In the genomic region with DNA sequence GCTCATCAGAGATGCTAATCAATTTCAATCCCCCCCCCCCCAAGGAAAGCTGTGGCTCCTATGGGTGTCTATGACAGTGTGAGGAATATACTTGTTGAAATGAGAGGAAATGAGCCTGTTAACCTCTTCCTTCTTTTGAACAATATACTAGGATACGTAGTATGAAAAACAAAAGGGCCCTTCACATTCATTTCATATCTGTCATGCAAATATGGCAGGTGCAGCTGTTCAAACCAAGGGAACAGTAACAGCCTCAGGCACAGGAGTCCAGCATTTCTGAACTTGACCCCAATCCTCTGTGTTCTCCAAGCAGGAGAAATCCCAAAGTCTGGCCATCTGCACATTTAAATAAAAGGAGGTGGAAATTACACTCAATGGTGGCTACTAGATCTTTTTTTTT, we compare ENCODE assay signal across 19 mouse cellular contexts.
"Had no signal": no experiment of that assay in that cellular context is flagged by ENCODE, and none has a peak within 500 bp of the region (broad histone marks: within the 10 kb centered on the region; RNA-seq: fewer than 3 reads in every experiment).

No protein-coding gene starts in this region.

- H3K4me1 ChIP-seq: liver, embryonic 12.5 days; liver, embryonic 15.5 days; megakaryocyte, embryonic 14.5 days had no signal

- H3K36me3 ChIP-seq: limb, embryonic 10.5 days; limb, embryonic 13.5 days; liver, embryonic 12.5 days; liver, embryonic 15.5 days; lung, embryonic 15.5 days had no signal

- H3K27ac ChIP-seq: layer of hippocampus, adult 2 months; limb, embryonic 10.5 days; limb, embryonic 13.5 days; liver, embryonic 12.5 days; liver, embryonic 15.5 days; lung, embryonic 15.5 days had no signal

- H3K4me3 ChIP-seq: layer of hippocampus, adult 2 months; limb, embryonic 10.5 days; limb, embryonic 13.5 days; liver, embryonic 12.5 days; liver, embryonic 15.5 days; lung, embryonic 15.5 days; megakaryocyte, embryonic 14.5 days had no signal

- H3K27me3 ChIP-seq: limb, embryonic 13.5 days; liver, embryonic 12.5 days; liver, embryonic 15.5 days; lung, embryonic 15.5 days; megakaryocyte, embryonic 14.5 days had no signal

- DNase-seq: kidney, adult 9 months; kidney, postnatal 25 days; layer of hippocampus, adult 9-11 months; liver; lung, adult 18-20 months; lung, postnatal 10 days; lung, postnatal 36 days; midbrain, embryonic 14.5 days; right cerebral cortex, postnatal 25 days; spleen, adult 18-20 months; thymus, adult 18-20 months; thymus, postnatal 4 days had no signal
